Mouse (Mus musculus) midbrain, postnatal 0 days (tissue): Measurements from ENCODE around the gene Zfp607b. TPM values are rescaled to one million over a fixed set of nuclear protein-coding genes. Genes with fewer than 3 reads are reported as not detected.

ENCODE experiments used
- ATAC-seq: fragments of 200-750 bp; cut with Nextera tagmentation; 2 replicates; pipeline ENCODE4 v1.8.0; 2017; ENCODE audit warnings: moderate number of reproducible peaks, mild to moderate bottlenecking, moderate TSS enrichment, moderate library complexity; ENCODE audit not compliant: low FRiP score
- DNase-seq: peaks from one replicate; pipeline ENCODE4 v3.0.0-alpha.2; 2015; ENCODE audit warnings: low spot score
- H3K27ac ChIP-seq: fragments of 300-500 bp; sonication (generic); 2 replicates; pipeline ENCODE4 v1.5.1; 2014; ENCODE audit warnings: low read depth, mild to moderate bottlenecking, low read length, mixed read lengths
- H3K27me3 ChIP-seq: fragments of 300-500 bp; sonication (generic); 2 replicates; pipeline ENCODE4 v1.6.1; 2014; ENCODE audit warnings: low read length, control low read depth, mixed read lengths; ENCODE audit not compliant: insufficient read depth
- H3K36me3 ChIP-seq: fragments of 300-500 bp; sonication (generic); 2 replicates; pipeline ENCODE4 v1.6.1; 2014; ENCODE audit warnings: low read length, control low read depth, mixed read lengths; ENCODE audit not compliant: insufficient read depth
- H3K4me1 ChIP-seq: fragments of 300-500 bp; sonication (generic); 2 replicates; pipeline ENCODE4 v1.6.1; 2014; ENCODE audit warnings: mild to moderate bottlenecking, control low read depth, antibody characterized with exemption, low read length, mixed read lengths; ENCODE audit not compliant: insufficient read depth
- H3K4me2 ChIP-seq: fragments of 300-500 bp; sonication (generic); 2 replicates; pipeline ENCODE4 v1.6.1; 2014; ENCODE audit warnings: low read depth, mild to moderate bottlenecking, low read length, mixed read lengths; ENCODE audit not compliant: poor library complexity, severe bottlenecking
- H3K4me3 ChIP-seq: fragments of 300-500 bp; sonication (generic); 2 replicates; pipeline ENCODE4 v1.5.1; 2014; ENCODE audit warnings: low read depth, mild to moderate bottlenecking, low read length, moderate library complexity
- H3K9ac ChIP-seq: fragments of 300-500 bp; sonication (generic); replicated peaks from 2 replicates; pipeline ENCODE4 v1.6.1; 2014; ENCODE audit warnings: mild to moderate bottlenecking, low read length, moderate library complexity, mixed read lengths; ENCODE audit not compliant: poor library complexity, severe bottlenecking
- H3K9me3 ChIP-seq: fragments of 300-500 bp; sonication (generic); 2 replicates; pipeline ENCODE4 v1.6.1; 2016; ENCODE audit warnings: low read length, control low read depth
- CTCF ChIP-seq: IDR thresholded peaks from 2 replicates; pipeline ENCODE4 v1.5.1; 2016; ENCODE audit warnings: antibody characterized with exemption, mild to moderate bottlenecking
- WGBS: fragments of 180-500 bp; shearing (Covaris S2); extraction: QIAGEN DNeasy Blood & Tissue Kit; methylation state at CpG from one replicate; pipeline ENCODE4 v1.1.7; 2014; 5-methylcytosine and 5-hydroxymethylcytosine counted together
- polyA plus RNA-seq: library from polyadenylated mRNA; unstranded; fragments of >200 nt; fragmentation: Nextera tagmentation; extraction: Ambion mirVana; gene quantifications from 2 replicates; pipeline ENCODE4 v1.2.1, GENCODE M21; 2015
- total RNA-seq: library from RNA; depleted of rRNA; stranded (reverse); fragments of >200 nt; gene quantifications from 2 replicates; pipeline ENCODE4 v1.2.3, GENCODE M21; 2014

Gene Zfp607b
- total and polyA plus RNA-seq, 2 experiments from 2014 or later = 6.5 to 9.2 TPM

GRCm38 (mm10) chr7:27687836-27688235 lies 1.3 kb upstream of the Zfp607b start:
- Histone ChIP-seq H3K36me3 (no peaks in the 10 kb centered on the region), H3K9ac (peak overlapping the region; percentile 51; the same call in 1 of the 2 replicates), H3K4me3 (no peak overlapping the region; the same call in 1 of the 2 replicates), H3K27me3 (no peaks in the 10 kb centered on the region), H3K4me1 (peaks cover 4% of the 10 kb centered on the region; the same call in 1 of the 2 replicates), H3K4me2 (peak overlapping the region; percentile 72; the same call in 1 of the 2 replicates), H3K27ac (no peak overlapping the region), H3K9me3 (no peaks in the 10 kb centered on the region)
- ATAC-seq = no peak
- no peak for TF ChIP-seq CTCF
- 76% methylated on average over 3 of the region's 3 CpGs for WGBS
- DNase-seq = no peak

DNA sequence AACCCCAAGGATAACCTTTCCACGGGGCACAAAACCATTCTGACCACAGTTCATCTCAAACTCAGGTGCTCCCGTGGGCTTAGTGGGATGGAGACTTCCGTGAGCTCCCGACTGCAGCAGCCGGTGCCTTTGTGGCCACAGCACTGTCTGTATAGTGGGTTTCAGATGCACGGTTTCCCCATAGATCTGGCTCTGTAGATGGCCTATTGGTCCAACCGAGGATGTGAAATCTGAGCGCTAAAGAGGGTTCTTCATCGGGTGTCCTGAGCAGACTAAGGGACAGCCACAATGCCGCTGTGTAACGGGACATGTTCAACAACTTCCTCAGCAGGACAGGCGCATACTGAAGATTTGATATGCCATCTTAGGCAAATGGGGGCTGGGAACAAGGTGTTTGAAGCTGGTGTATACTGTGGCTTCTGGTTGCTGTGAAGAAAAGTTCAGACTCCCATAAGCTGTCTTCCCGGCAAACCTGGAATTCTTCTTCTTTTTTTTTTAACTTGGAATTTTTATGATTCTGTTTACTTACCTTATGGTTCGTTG lies 823 bp upstream of the Zfp607b start:
- H3K27me3 ChIP-seq = no peaks in the 10 kb centered on the region
- DNase-seq = no peak
- no peaks in the 10 kb centered on the region for H3K9me3 ChIP-seq
- no peak for TF ChIP-seq CTCF
- peak overlapping the region; percentile 41 for H3K4me3 ChIP-seq
- H3K4me1 ChIP-seq = peaks cover 4% of the 10 kb centered on the region; the same call in 1 of the 2 replicates
- H3K4me2 ChIP-seq = peak overlapping the region; percentile 72
- peak overlapping the region; percentile 73 for H3K27ac ChIP-seq
- H3K36me3 ChIP-seq = no peaks in the 10 kb centered on the region
- 34% methylated on average over 14 of the region's 14 CpGs for WGBS
- peak overlapping the region; percentile 51; the same call in 1 of the 2 replicates for H3K9ac ChIP-seq
- ATAC-seq = no peak

- 43% methylated on average over 5 of the region's 5 CpGs for WGBS
Measured at GRCm38 (mm10) chr7:27691076-27691475, 1.9 kb downstream of the Zfp607b start.

GRCm38 (mm10) chr7:27696711-27697110 lies 7.6 kb downstream of the Zfp607b start:
- DNase-seq = no peak
- H3K27ac ChIP-seq = no peak overlapping the region
- no peaks in the 10 kb centered on the region for H3K4me1 ChIP-seq
- peaks cover 7% of the 10 kb centered on the region for H3K36me3 ChIP-seq
- H3K4me3 ChIP-seq = no peak overlapping the region
- no peak for TF ChIP-seq CTCF
- H3K4me2 ChIP-seq = no peak overlapping the region
- no peaks in the 10 kb centered on the region for H3K27me3 ChIP-seq
- ATAC-seq = no peak
- no peaks in the 10 kb centered on the region for H3K9me3 ChIP-seq
- 22% methylated on average over 3 of the region's 3 CpGs for WGBS
- H3K9ac ChIP-seq = no peak overlapping the region

More at GRCm38 (mm10) chr7:27691076-27691475, 1.9 kb downstream of the Zfp607b start:
- no peaks in the 10 kb centered on the region for H3K27me3 ChIP-seq
- no peaks in the 10 kb centered on the region for H3K9me3 ChIP-seq
- DNase-seq (peak; percentile 43), ATAC-seq (no peak)
- no peak overlapping the region for H3K4me3 ChIP-seq
- no peak overlapping the region for H3K9ac ChIP-seq
- H3K4me2 ChIP-seq = no peak overlapping the region
- peak; percentile 79 for TF ChIP-seq CTCF
- H3K36me3 ChIP-seq = no peaks in the 10 kb centered on the region
- H3K27ac ChIP-seq = no peak overlapping the region
- H3K4me1 ChIP-seq = peaks cover 4% of the 10 kb centered on the region; the same call in 1 of the 2 replicates

GRCm38 (mm10) chr7:27710402-27710801 lies 21.3 kb downstream of the Zfp607b start:
- H3K27me3 ChIP-seq = no peaks in the 10 kb centered on the region
- H3K4me2 ChIP-seq = no peak overlapping the region
- no peak for DNase-seq
- ATAC-seq = no peak
- peaks cover 8% of the 10 kb centered on the region; the same call in 1 of the 2 replicates for H3K9me3 ChIP-seq
- H3K36me3 ChIP-seq = no peaks in the 10 kb centered on the region
- no peak for TF ChIP-seq CTCF
- no peak overlapping the region for H3K9ac ChIP-seq
- WGBS = 82% methylated on average over 7 of the region's 7 CpGs
- H3K4me1 ChIP-seq = no peaks in the 10 kb centered on the region
- H3K27ac ChIP-seq = no peak overlapping the region
- no peak overlapping the region for H3K4me3 ChIP-seq

DNA sequence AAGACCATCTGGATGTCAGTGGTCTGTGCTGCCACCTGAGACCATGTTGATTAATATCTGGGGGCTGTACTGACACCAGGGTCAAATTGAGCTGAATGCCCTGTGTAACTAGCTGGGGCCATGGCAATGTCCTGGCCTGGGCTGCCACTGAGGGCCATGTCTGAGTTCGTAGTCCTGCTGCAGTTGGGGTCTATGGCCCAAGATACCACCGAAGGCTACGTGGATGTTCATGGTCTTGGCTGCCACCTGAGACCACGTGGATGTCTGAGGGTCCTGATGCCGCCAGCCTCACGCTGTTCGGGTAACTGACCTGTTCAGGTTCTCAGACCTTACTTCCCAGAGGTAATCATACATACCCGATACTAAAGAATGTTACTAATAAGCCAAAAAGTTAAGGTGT lies 32.8 kb downstream of the Zfp607b start:
- Histone ChIP-seq H3K4me1 (no peaks in the 10 kb centered on the region), H3K27me3 (no peaks in the 10 kb centered on the region), H3K4me3 (no peak overlapping the region), H3K36me3 (no peaks in the 10 kb centered on the region), H3K9me3 (no peaks in the 10 kb centered on the region), H3K4me2 (no peak overlapping the region), H3K9ac (no peak overlapping the region), H3K27ac (no peak overlapping the region)
- WGBS = 91% methylated on average over 8 of the region's 8 CpGs
- DNase-seq (no peak), ATAC-seq (no peak)
- TF ChIP-seq CTCF = no peak
